Mouse (Mus musculus): Measurements from ENCODE around the gene 4930455H04Rik. TPM values are rescaled to one million over a fixed set of nuclear protein-coding genes. Genes with fewer than 3 reads are reported as not detected.

Gene 4930455H04Rik
- not detected in 2 replicates for polyA plus RNA-seq (2015; fragmentation: Nextera tagmentation; extraction: Ambion mirVana)

- TF ChIP-seq CTCF (IDR thresholded peaks at IDR 0.05) = no peak
- TF ChIP-seq EP300 (IDR thresholded peaks at IDR 0.05) = no peak
- peak within 1 kb of the TSS; percentile 69 for H3K27ac ChIP-seq (ENCODE audit: low read length)
- H3K9me3 ChIP-seq (ENCODE audit: low read length) = no peaks in the 10 kb centered on the region
- no peaks in the 10 kb centered on the region for H3K27me3 ChIP-seq (replicated peaks; ENCODE audit: insufficient read depth, low read length)
- 52% methylated on average over 4 of the region's 4 CpGs for WGBS
- H3K4me2 ChIP-seq (replicated peaks; ENCODE audit: low read depth, low read length) = peak within 1 kb of the TSS; percentile 58
- H3K36me3 ChIP-seq (ENCODE audit: insufficient read depth, low read length) = no peaks in the 10 kb centered on the region
- ATAC-seq = no peak
- H3K4me3 ChIP-seq (ENCODE audit: low read depth, low read length) = peak within 1 kb of the TSS; percentile 43
- H3K4me1 ChIP-seq (ENCODE audit: insufficient read depth, low read depth, low read length) = no peaks in the 10 kb centered on the region
- no peak for DNase-seq (ENCODE audit: low spot score)
- H3K9ac ChIP-seq (replicated peaks; ENCODE audit: low read depth) = peak within 1 kb of the TSS; percentile 36
Measured at GRCm38 (mm10) chr3:116967967-116968366, at the start of gene 4930455H04Rik. Gene 4930455H04Rik, plus strand, starts transcription at chr3:116968267.

- no peaks in the 10 kb centered on the region for H3K9me3 ChIP-seq (ENCODE audit: low read length)
- peak; percentile 23 for DNase-seq (ENCODE audit: low spot score)
- no peak overlapping the region for H3K27ac ChIP-seq (ENCODE audit: low read length)
- no peaks in the 10 kb centered on the region for H3K4me1 ChIP-seq (ENCODE audit: insufficient read depth, low read depth, low read length)
- H3K36me3 ChIP-seq (ENCODE audit: insufficient read depth, low read length) = no peaks in the 10 kb centered on the region
- no peak for ATAC-seq
- H3K27me3 ChIP-seq (replicated peaks; ENCODE audit: insufficient read depth, low read length) = no peaks in the 10 kb centered on the region
- 59% methylated on average over 3 of the region's 3 CpGs for WGBS
- no peak for TF ChIP-seq CTCF (IDR thresholded peaks at IDR 0.05)
- peak; percentile 76 for TF ChIP-seq EP300 (IDR thresholded peaks at IDR 0.05)
- H3K9ac ChIP-seq (replicated peaks; ENCODE audit: low read depth) = no peak overlapping the region
- no peak overlapping the region for H3K4me3 ChIP-seq (ENCODE audit: low read depth, low read length)
- H3K4me2 ChIP-seq (replicated peaks; ENCODE audit: low read depth, low read length) = no peak overlapping the region
Measured at GRCm38 (mm10) chr3:116921535-116921934, 46.5 kb upstream of the 4930455H04Rik start.

GRCm38 (mm10) chr3:116923042-116923441 is 45.0 kb upstream of the 4930455H04Rik start:
- ATAC-seq (no peak), DNase-seq (ENCODE audit: low spot score) (no peak)
- H3K4me2 ChIP-seq (replicated peaks; ENCODE audit: low read depth, low read length) = 0 out of 2 replicates have a peak overlapping the region, but pooled peaks have one; percentile 6
- no peak overlapping the region for H3K9ac ChIP-seq (replicated peaks; ENCODE audit: low read depth)
- WGBS = 49% methylated on average over 12 of the region's 12 CpGs
- H3K9me3 ChIP-seq (ENCODE audit: low read length) = no peaks in the 10 kb centered on the region
- H3K4me1 ChIP-seq (ENCODE audit: insufficient read depth, low read depth, low read length) = no peaks in the 10 kb centered on the region
- H3K4me3 ChIP-seq (ENCODE audit: low read depth, low read length) = no peak overlapping the region
- TF ChIP-seq CTCF (IDR thresholded peaks at IDR 0.05) (no peak), EP300 (IDR thresholded peaks at IDR 0.05) (no peak)
- no peaks in the 10 kb centered on the region for H3K27me3 ChIP-seq (replicated peaks; ENCODE audit: insufficient read depth, low read length)
- H3K36me3 ChIP-seq (ENCODE audit: insufficient read depth, low read length) = no peaks in the 10 kb centered on the region
- H3K27ac ChIP-seq (ENCODE audit: low read length) = no peak overlapping the region

- Histone ChIP-seq H3K4me1 (ENCODE audit: insufficient read depth, low read depth, low read length) (no peaks in the 10 kb centered on the region), H3K9me3 (ENCODE audit: low read length) (no peaks in the 10 kb centered on the region), H3K4me2 (replicated peaks; ENCODE audit: low read depth, low read length) (no peak overlapping the region), H3K27me3 (replicated peaks; ENCODE audit: insufficient read depth, low read length) (no peaks in the 10 kb centered on the region), H3K9ac (replicated peaks; ENCODE audit: low read depth) (no peak overlapping the region), H3K36me3 (ENCODE audit: insufficient read depth, low read length) (no peaks in the 10 kb centered on the region), H3K27ac (ENCODE audit: low read length) (no peak overlapping the region), H3K4me3 (ENCODE audit: low read depth, low read length) (no peak overlapping the region)
- 67% methylated on average over 4 of the region's 4 CpGs for WGBS
- DNase-seq (ENCODE audit: low spot score) = peak; percentile 34
- no peak for TF ChIP-seq EP300 (IDR thresholded peaks at IDR 0.05)
- TF ChIP-seq CTCF (IDR thresholded peaks at IDR 0.05) = no peak
- ATAC-seq = peak; percentile 73; the same call in 1 of the 2 replicates
Measured at GRCm38 (mm10) chr3:116928994-116929393, 39.1 kb upstream of the 4930455H04Rik start.

GRCm38 (mm10) chr3:116933158-116933557 is 34.9 kb upstream of the 4930455H04Rik start:
- no peaks in the 10 kb centered on the region for H3K9me3 ChIP-seq (ENCODE audit: low read length)
- no peak for ATAC-seq

GRCm38 (mm10) chr3:116936934-116937691 is 31.0 kb upstream of the 4930455H04Rik start:
- Histone ChIP-seq H3K4me2 (replicated peaks; ENCODE audit: low read depth, low read length) (no peak overlapping the region), H3K4me1 (ENCODE audit: insufficient read depth, low read depth, low read length) (no peaks in the 10 kb centered on the region; the same call in 1 of the 2 replicates), H3K27ac (ENCODE audit: low read length) (no peak overlapping the region), H3K9me3 (ENCODE audit: low read length) (no peaks in the 10 kb centered on the region), H3K27me3 (replicated peaks; ENCODE audit: insufficient read depth, low read length) (no peaks in the 10 kb centered on the region), H3K4me3 (ENCODE audit: low read depth, low read length) (no peak overlapping the region), H3K36me3 (ENCODE audit: insufficient read depth, low read length) (no peaks in the 10 kb centered on the region), H3K9ac (replicated peaks; ENCODE audit: low read depth) (no peak overlapping the region)
- no peak for ATAC-seq
- WGBS = 76% methylated on average over 4 of the region's 4 CpGs
- DNase-seq (ENCODE audit: low spot score) = no peak
- TF ChIP-seq CTCF (IDR thresholded peaks at IDR 0.05) = no peak

More at GRCm38 (mm10) chr3:116933158-116933557, 34.9 kb upstream of the 4930455H04Rik start:
- H3K9ac ChIP-seq (replicated peaks; ENCODE audit: low read depth) = no peak overlapping the region
- no peak overlapping the region for H3K4me2 ChIP-seq (replicated peaks; ENCODE audit: low read depth, low read length)
- no peak for DNase-seq (ENCODE audit: low spot score)
- no peak overlapping the region for H3K27ac ChIP-seq (ENCODE audit: low read length)
- no peaks in the 10 kb centered on the region for H3K4me1 ChIP-seq (ENCODE audit: insufficient read depth, low read depth, low read length)
- no peak overlapping the region for H3K4me3 ChIP-seq (ENCODE audit: low read depth, low read length)
- 60% methylated on average over 1 of the region's 1 CpGs for WGBS
- H3K27me3 ChIP-seq (replicated peaks; ENCODE audit: insufficient read depth, low read length) = no peaks in the 10 kb centered on the region
- TF ChIP-seq CTCF (IDR thresholded peaks at IDR 0.05) (no peak), EP300 (IDR thresholded peaks at IDR 0.05) (no peak)
- H3K36me3 ChIP-seq (ENCODE audit: insufficient read depth, low read length) = no peaks in the 10 kb centered on the region
